Mouse (Mus musculus): Measurements from ENCODE around the gene Cobll1.

Gene Cobll1

GRCm38 (mm10) chr2:65083411-65083810 lies 155.8 kb downstream of the Cobll1 start:
- no peak for DNase-seq

- no peak for DNase-seq
These were observed 161.7 kb downstream of the Cobll1 start for GRCm38 (mm10) chr2:65077544-65077943.

GRCm38 (mm10) chr2:65075840-65076239 lies 163.4 kb downstream of the Cobll1 start:
- DNase-seq = no peak

GRCm38 (mm10) chr2:65075431-65075830 lies 163.8 kb downstream of the Cobll1 start:
- DNase-seq = no peak

GRCm38 (mm10) chr2:65072205-65072604 lies 167.0 kb downstream of the Cobll1 start:
- DNase-seq = no peak

- no peak for DNase-seq
These were observed 185.4 kb downstream of the Cobll1 start for GRCm38 (mm10) chr2:65053764-65054163.

GRCm38 (mm10) chr2:65052191-65053012 lies 186.8 kb downstream of the Cobll1 start:
- DNase-seq = no peak

- no peak for DNase-seq
These were observed 188.4 kb downstream of the Cobll1 start for GRCm38 (mm10) chr2:65050776-65051175.

- DNase-seq = no peak
These were observed 190.8 kb downstream of the Cobll1 start for GRCm38 (mm10) chr2:65048234-65049017.
